Mouse (Mus musculus) embryonic fibroblast, embryonic 13.5 days (primary cell): ENCODE data around the gene Vamp1. TPM values are rescaled to one million over a fixed set of nuclear protein-coding genes. Genes with fewer than 3 reads are reported as not detected.
A peak's percentile ranks its signal among the peaks of the same experiment; 100 is the strongest.

Experiments
- H3K27ac ChIP-seq: 2 replicates; pipeline ENCODE4 v1.5.1; 2012; ENCODE audit warnings: low read length, control low read depth, inconsistent platforms; ENCODE audit not compliant: insufficient read depth
- H3K4me1 ChIP-seq: 2 replicates; pipeline ENCODE4 v1.6.1; 2011; ENCODE audit warnings: low read length; ENCODE audit not compliant: control insufficient read depth, insufficient read depth
- H3K4me3 ChIP-seq: 2 replicates; pipeline ENCODE4 v1.5.1; 2011; ENCODE audit warnings: mild to moderate bottlenecking, control low read depth, low read length; ENCODE audit not compliant: insufficient read depth
- CTCF ChIP-seq: IDR thresholded peaks from 2 replicates; pipeline ENCODE4 v1.5.1; 2011; ENCODE audit warnings: mild to moderate bottlenecking, control low read depth, low read length, moderate library complexity, borderline replicate concordance; ENCODE audit not compliant: insufficient read depth
- POLR2A ChIP-seq: IDR thresholded peaks from 2 replicates; pipeline ENCODE4 v1.6.1; 2011; ENCODE audit warnings: low read depth, mild to moderate bottlenecking, control low read depth, low read length, moderate library complexity
- polyA plus RNA-seq: library from polyadenylated mRNA; stranded (reverse); fragments of >200 nt; gene quantifications from 2 replicates; pipeline ENCODE4 v1.2.4, GENCODE M21; 2011; ENCODE audit warnings: low read depth; ENCODE audit not compliant: missing spikeins, insufficient read length

Gene Vamp1
- polyA plus RNA-seq, 1 experiment, result 4.3 TPM

GRCm38 (mm10) chr6:125225518-125226115, 10.3 kb downstream of the Vamp1 start:
- no peak overlapping the region for H3K4me3 ChIP-seq
- no peak overlapping the region for H3K27ac ChIP-seq
- TF ChIP-seq POLR2A, result no peak
- TF ChIP-seq CTCF, result peak; percentile 8; the same call in 1 of the 2 replicates
- no peaks in the 10 kb centered on the region for H3K4me1 ChIP-seq

GRCm38 (mm10) chr6:125230571-125230970, 15.2 kb downstream of the Vamp1 start:
- no peak overlapping the region for H3K4me3 ChIP-seq
- no peak overlapping the region for H3K27ac ChIP-seq
- TF ChIP-seq POLR2A, result no peak
- no peaks in the 10 kb centered on the region for H3K4me1 ChIP-seq

GRCm38 (mm10) chr6:125231117-125232044, 16.0 kb downstream of the Vamp1 start, which contains the start of gene Tapbpl:
Gene Tapbpl (minus strand): TSS chr6:125231860.
- peak; percentile 76 for TF ChIP-seq POLR2A
- TF ChIP-seq CTCF, result no peak

GRCm38 (mm10) chr6:125232045-125232437, 16.7 kb downstream of the Vamp1 start:
- H3K4me3 ChIP-seq, result peak overlapping the region; percentile 57

More at GRCm38 (mm10) chr6:125231117-125232044, 16.0 kb downstream of the Vamp1 start, which contains the start of gene Tapbpl:
- no peaks in the 10 kb centered on the region for H3K4me1 ChIP-seq
- peak within 1 kb of the TSS; percentile 57 for H3K4me3 ChIP-seq
- 0 out of 2 replicates have a peak within 1 kb of the TSS, but pooled peaks have one; percentile 18 for H3K27ac ChIP-seq

GRCm38 (mm10) chr6:125232516-125232915, 17.2 kb downstream of the Vamp1 start:
- no peak for TF ChIP-seq CTCF
- H3K4me3 ChIP-seq, result no peak overlapping the region
- no peak overlapping the region for H3K27ac ChIP-seq
- H3K4me1 ChIP-seq, result no peaks in the 10 kb centered on the region

More at GRCm38 (mm10) chr6:125232045-125232437, 16.7 kb downstream of the Vamp1 start:
- TF ChIP-seq CTCF (no peak), POLR2A (no peak)
- no peaks in the 10 kb centered on the region for H3K4me1 ChIP-seq
- H3K27ac ChIP-seq, result no peak overlapping the region

GRCm38 (mm10) chr6:125233816-125234519, 18.6 kb downstream of the Vamp1 start:
- H3K27ac ChIP-seq, result no peak overlapping the region

GRCm38 (mm10) chr6:125234520-125234828, 19.1 kb downstream of the Vamp1 start:
- no peaks in the 10 kb centered on the region for H3K4me1 ChIP-seq
- TF ChIP-seq CTCF, result no peak
- TF ChIP-seq POLR2A, result no peak
- no peak overlapping the region for H3K4me3 ChIP-seq
- no peak overlapping the region for H3K27ac ChIP-seq

More at GRCm38 (mm10) chr6:125233816-125234519, 18.6 kb downstream of the Vamp1 start:
- TF ChIP-seq POLR2A (no peak), CTCF (no peak)
- Histone ChIP-seq H3K4me3 (no peak overlapping the region), H3K4me1 (no peaks in the 10 kb centered on the region)

GRCm38 (mm10) chr6:125236341-125236740, 21.0 kb downstream of the Vamp1 start:
- Histone ChIP-seq H3K27ac (no peak overlapping the region), H3K4me1 (no peaks in the 10 kb centered on the region)
- TF ChIP-seq CTCF (no peak), POLR2A (no peak)

GRCm38 (mm10) chr6:125236782-125237181, 21.4 kb downstream of the Vamp1 start, which contains the start of gene Cd27:
Gene Cd27 (minus strand): TSS chr6:125237010.
- H3K27ac ChIP-seq, result no peak within 1 kb of the TSS
- TF ChIP-seq CTCF, result no peak
- TF ChIP-seq POLR2A, result no peak
- H3K4me1 ChIP-seq, result no peaks in the 10 kb centered on the region
- no peak within 1 kb of the TSS for H3K4me3 ChIP-seq

More at GRCm38 (mm10) chr6:125236341-125236740, 21.0 kb downstream of the Vamp1 start:
- no peak overlapping the region for H3K4me3 ChIP-seq
